Mouse (Mus musculus): Measurements from ENCODE around the gene Hal.

DNA sequence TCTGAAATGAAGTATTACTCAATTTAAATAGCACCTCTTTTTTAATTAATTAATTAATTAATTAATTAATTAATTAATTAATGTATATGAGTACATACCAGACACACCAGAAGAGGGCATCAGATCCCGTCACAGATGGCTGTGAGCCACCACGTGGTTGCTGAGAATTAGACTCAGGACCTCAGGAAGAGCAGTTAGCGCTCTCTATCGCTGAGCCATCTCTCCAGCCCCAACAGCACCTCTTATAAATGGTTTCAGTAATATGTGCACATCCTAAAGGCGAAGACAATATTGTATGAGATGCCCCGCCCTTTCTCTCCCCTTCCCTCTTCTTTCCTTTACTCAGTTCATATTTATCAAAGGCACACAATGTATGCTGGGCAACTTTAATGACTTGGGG lies 80.1 kb downstream of the Hal start:
- no peak for TF ChIP-seq UBTF (IDR thresholded peaks at IDR 0.05; ENCODE audit: low read depth, low read length)
- no peak for TF ChIP-seq MAFK (IDR thresholded peaks at IDR 0.05; ENCODE audit: insufficient replicate concordance, low read length)
- no peak for TF ChIP-seq NRF1 (IDR thresholded peaks at IDR 0.05; ENCODE audit: low read depth, low read length)
- TF ChIP-seq POLR2A (IDR thresholded peaks at IDR 0.05; ENCODE audit: low read depth, low read length): no peak
- no peak for TF ChIP-seq EP300 (IDR thresholded peaks at IDR 0.05; ENCODE audit: low read length)
- TF ChIP-seq CTCF (conservative IDR thresholded peaks at IDR 0.05 in 1 of 2, IDR thresholded peaks at IDR 0.05 in 1 of 2; ENCODE audit: low read depth in 2 of 2, low read length in 2 of 2): no peak
- no peak for TF ChIP-seq USF1 (IDR thresholded peaks at IDR 0.05; ENCODE audit: low read depth, low read length)

Measured in CH12.LX (cell line).